Mouse (Mus musculus): ENCODE measurements at regions not wholly inside any gene's neighbourhood (a gene's known extent, or its start where the extent isn't known, plus 50 kb on each side); places are given as distances from the start of the nearest gene placed in this dataset.
"Not testable (repeated sequence)": the region's sequence is repeated elsewhere in the genome, so short reads cannot be mapped to it uniquely, and the experiment has no call there.

- Histone ChIP-seq H3K4me3 (ENCODE audit: low read length) (no peak overlapping the region), H3K36me3 (ENCODE audit: control insufficient read depth, insufficient read depth) (no peaks in the 10 kb centered on the region), H3K4me1 (ENCODE audit: control insufficient read depth, insufficient read depth, low read length) (no peaks in the 10 kb centered on the region), H3K4me2 (ENCODE audit: low read depth, low read length) (no peak overlapping the region), H3K9ac (ENCODE audit: low read length) (no peak overlapping the region), H3K27me3 (ENCODE audit: control insufficient read depth, insufficient read depth, low read length) (no peaks in the 10 kb centered on the region), H3K9me3 (replicated peaks; ENCODE audit: control insufficient read depth, low read length) (no peaks in the 10 kb centered on the region), H3K27ac (ENCODE audit: low read length) (no peak overlapping the region)
- no peak for ATAC-seq (replicated peaks; ENCODE audit: extremely low read depth, insufficient read depth, low FRiP score)
- 80% methylated on average over 1 of the region's 1 CpGs for WGBS
These were observed 178.2 kb downstream of the Kcna4 start for GRCm38 (mm10) chr2:107468671-107469070.

- no peaks in the 10 kb centered on the region for H3K9me3 ChIP-seq (replicated peaks; ENCODE audit: control insufficient read depth, low read length)
- H3K4me2 ChIP-seq (ENCODE audit: low read depth, low read length) = no peak overlapping the region
- no peak overlapping the region for H3K9ac ChIP-seq (ENCODE audit: low read length)
- no peak for ATAC-seq (replicated peaks; ENCODE audit: extremely low read depth, insufficient read depth, low FRiP score)
- H3K4me3 ChIP-seq (ENCODE audit: low read length) = no peak overlapping the region
- H3K27ac ChIP-seq (ENCODE audit: low read length) = no peak overlapping the region
- no peaks in the 10 kb centered on the region for H3K36me3 ChIP-seq (ENCODE audit: control insufficient read depth, insufficient read depth)
- no peaks in the 10 kb centered on the region for H3K4me1 ChIP-seq (ENCODE audit: control insufficient read depth, insufficient read depth, low read length)
- whole genome bisulfite sequencing = 78% methylated on average over 7 of the region's 7 CpGs
- no peaks in the 10 kb centered on the region for H3K27me3 ChIP-seq (ENCODE audit: control insufficient read depth, insufficient read depth, low read length)
These were observed 213.4 kb downstream of the Kcna4 start for GRCm38 (mm10) chr2:107503646-107504379.

GRCm38 (mm10) chr2:107507426-107508167, 217.2 kb downstream of the Kcna4 start:
- no peak overlapping the region for H3K27ac ChIP-seq (ENCODE audit: low read length)
- no peaks in the 10 kb centered on the region for H3K9me3 ChIP-seq (replicated peaks; ENCODE audit: control insufficient read depth, low read length)
- no peak overlapping the region for H3K9ac ChIP-seq (ENCODE audit: low read length)
- H3K4me1 ChIP-seq (ENCODE audit: control insufficient read depth, insufficient read depth, low read length) = no peaks in the 10 kb centered on the region
- no peak overlapping the region for H3K4me3 ChIP-seq (ENCODE audit: low read length)
- ATAC-seq (replicated peaks; ENCODE audit: extremely low read depth, insufficient read depth, low FRiP score) = no peak
- H3K4me2 ChIP-seq (ENCODE audit: low read depth, low read length) = no peak overlapping the region
- H3K36me3 ChIP-seq (ENCODE audit: control insufficient read depth, insufficient read depth) = no peaks in the 10 kb centered on the region
- no peaks in the 10 kb centered on the region for H3K27me3 ChIP-seq (ENCODE audit: control insufficient read depth, insufficient read depth, low read length)

- H3K9ac ChIP-seq (ENCODE audit: low read length); H3K36me3 ChIP-seq (ENCODE audit: control insufficient read depth, insufficient read depth); H3K9me3 ChIP-seq (replicated peaks; ENCODE audit: control insufficient read depth, low read length); H3K27me3 ChIP-seq (ENCODE audit: control insufficient read depth, insufficient read depth, low read length); ATAC-seq (replicated peaks; ENCODE audit: extremely low read depth, insufficient read depth, low FRiP score); H3K4me2 ChIP-seq (ENCODE audit: low read depth, low read length); H3K4me1 ChIP-seq (ENCODE audit: control insufficient read depth, insufficient read depth, low read length); H3K4me3 ChIP-seq (ENCODE audit: low read length); H3K27ac ChIP-seq (ENCODE audit: low read length): not testable (repeated sequence)
- WGBS = 76% methylated on average over 1 of the region's 1 CpGs
These were observed 225.0 kb downstream of the Kcna4 start for GRCm38 (mm10) chr2:107515486-107515885.

GRCm38 (mm10) chr2:107518107-107518506, 227.7 kb downstream of the Kcna4 start:
- WGBS = 61% methylated on average over 1 of the region's 1 CpGs
- H3K4me3 ChIP-seq (ENCODE audit: low read length) = no peak overlapping the region

GRCm38 (mm10) chr2:107518759-107519158, 228.3 kb downstream of the Kcna4 start:
- H3K4me2 ChIP-seq (ENCODE audit: low read depth, low read length) = no peak overlapping the region
- H3K4me3 ChIP-seq (ENCODE audit: low read length) = no peak overlapping the region
- no peak overlapping the region for H3K9ac ChIP-seq (ENCODE audit: low read length)
- H3K36me3 ChIP-seq (ENCODE audit: control insufficient read depth, insufficient read depth) = no peaks in the 10 kb centered on the region
- no peak overlapping the region for H3K27ac ChIP-seq (ENCODE audit: low read length)
- H3K4me1 ChIP-seq (ENCODE audit: control insufficient read depth, insufficient read depth, low read length) = peaks cover 10% of the 10 kb centered on the region
- no peaks in the 10 kb centered on the region for H3K27me3 ChIP-seq (ENCODE audit: control insufficient read depth, insufficient read depth, low read length)
- 77% methylated on average over 2 of the region's 2 CpGs for WGBS
- no peaks in the 10 kb centered on the region for H3K9me3 ChIP-seq (replicated peaks; ENCODE audit: control insufficient read depth, low read length)
- ATAC-seq (replicated peaks; ENCODE audit: extremely low read depth, insufficient read depth, low FRiP score) = no peak

More at GRCm38 (mm10) chr2:107518107-107518506, 227.7 kb downstream of the Kcna4 start:
- no peaks in the 10 kb centered on the region for H3K9me3 ChIP-seq (replicated peaks; ENCODE audit: control insufficient read depth, low read length)
- H3K9ac ChIP-seq (ENCODE audit: low read length) = no peak overlapping the region
- H3K4me2 ChIP-seq (ENCODE audit: low read depth, low read length) = no peak overlapping the region
- ATAC-seq (replicated peaks; ENCODE audit: extremely low read depth, insufficient read depth, low FRiP score) = no peak
- no peak overlapping the region for H3K27ac ChIP-seq (ENCODE audit: low read length)
- no peaks in the 10 kb centered on the region for H3K36me3 ChIP-seq (ENCODE audit: control insufficient read depth, insufficient read depth)
- peaks cover 10% of the 10 kb centered on the region for H3K4me1 ChIP-seq (ENCODE audit: control insufficient read depth, insufficient read depth, low read length)
- no peaks in the 10 kb centered on the region for H3K27me3 ChIP-seq (ENCODE audit: control insufficient read depth, insufficient read depth, low read length)

GRCm38 (mm10) chr2:107519326-107519725, 228.9 kb downstream of the Kcna4 start:
- peak; percentile 78 for ATAC-seq (replicated peaks; ENCODE audit: extremely low read depth, insufficient read depth, low FRiP score)
- Histone ChIP-seq H3K27ac (ENCODE audit: low read length) (0 out of 2 replicates have a peak overlapping the region, but pooled peaks have one; percentile 11), H3K4me1 (ENCODE audit: control insufficient read depth, insufficient read depth, low read length) (peaks cover 10% of the 10 kb centered on the region), H3K27me3 (ENCODE audit: control insufficient read depth, insufficient read depth, low read length) (no peaks in the 10 kb centered on the region), H3K9me3 (replicated peaks; ENCODE audit: control insufficient read depth, low read length) (no peaks in the 10 kb centered on the region), H3K4me3 (ENCODE audit: low read length) (no peak overlapping the region), H3K9ac (ENCODE audit: low read length) (no peak overlapping the region), H3K4me2 (ENCODE audit: low read depth, low read length) (no peak overlapping the region), H3K36me3 (ENCODE audit: control insufficient read depth, insufficient read depth) (no peaks in the 10 kb centered on the region)
- 25% methylated on average over 3 of the region's 3 CpGs for WGBS

GRCm38 (mm10) chr2:107519761-107520160, 229.3 kb downstream of the Kcna4 start:
- ATAC-seq (replicated peaks; ENCODE audit: extremely low read depth, insufficient read depth, low FRiP score) = no peak
- Histone ChIP-seq H3K27me3 (ENCODE audit: control insufficient read depth, insufficient read depth, low read length) (no peaks in the 10 kb centered on the region), H3K27ac (ENCODE audit: low read length) (0 out of 2 replicates have a peak overlapping the region, but pooled peaks have one; percentile 11), H3K4me2 (ENCODE audit: low read depth, low read length) (no peak overlapping the region), H3K9ac (ENCODE audit: low read length) (no peak overlapping the region), H3K4me3 (ENCODE audit: low read length) (no peak overlapping the region), H3K36me3 (ENCODE audit: control insufficient read depth, insufficient read depth) (no peaks in the 10 kb centered on the region), H3K4me1 (ENCODE audit: control insufficient read depth, insufficient read depth, low read length) (peaks cover 10% of the 10 kb centered on the region), H3K9me3 (replicated peaks; ENCODE audit: control insufficient read depth, low read length) (no peaks in the 10 kb centered on the region)
- WGBS = 62% methylated on average over 4 of the region's 4 CpGs

GRCm38 (mm10) chr2:107543161-107543560, 252.7 kb downstream of the Kcna4 start:
- Histone ChIP-seq H3K4me2 (ENCODE audit: low read depth, low read length) (no peak overlapping the region), H3K27me3 (ENCODE audit: control insufficient read depth, insufficient read depth, low read length) (no peaks in the 10 kb centered on the region), H3K36me3 (ENCODE audit: control insufficient read depth, insufficient read depth) (no peaks in the 10 kb centered on the region), H3K9ac (ENCODE audit: low read length) (no peak overlapping the region), H3K4me1 (ENCODE audit: control insufficient read depth, insufficient read depth, low read length) (peaks cover 2% of the 10 kb centered on the region; the same call in 1 of the 2 replicates), H3K9me3 (replicated peaks; ENCODE audit: control insufficient read depth, low read length) (no peaks in the 10 kb centered on the region), H3K4me3 (ENCODE audit: low read length) (no peak overlapping the region), H3K27ac (ENCODE audit: low read length) (no peak overlapping the region)
- 74% methylated on average over 4 of the region's 4 CpGs for WGBS
- no peak for ATAC-seq (replicated peaks; ENCODE audit: extremely low read depth, insufficient read depth, low FRiP score)

Data from heart, embryonic 16.5 days (tissue).